Mouse (Mus musculus) layer of hippocampus, adult 8-10 months (tissue): ENCODE results near the gene Hspb2. TPM values are rescaled to one million over a fixed set of nuclear protein-coding genes. Genes with fewer than 3 reads are reported as not detected.

Source experiments
- DNase-seq, 2 experiments: peaks; one replicate each; pipeline ENCODE4 v3.0.0; 2022; ENCODE audit warnings: low spot score in 2 of 2
- total RNA-seq, 4 experiments: library from RNA; stranded (reverse); gene quantifications; 2 replicates each; pipeline ENCODE4 v1.2.4; 2022

The Hspb2 gene
- total RNA-seq: 1 to 10 TPM in 2 of 4 experiments, under 1 TPM in 1, not detected in 1; 0.91 to 2.1 (median 1.5) TPM

GRCm38 (mm10) chr9:50752054-50752602 lies at the start of gene Hspb2:
TSS of gene Hspb2 (minus strand) at chr9:50752354.
- DNase-seq: no peak

GRCm38 (mm10) chr9:50800985-50801384 lies 48.8 kb upstream of the Hspb2 start:
- no peak for DNase-seq

- DNase-seq: no peak
Observed at GRCm38 (mm10) chr9:50798368-50798767, 46.2 kb upstream of the Hspb2 start.

- DNase-seq: no peak
Observed at GRCm38 (mm10) chr9:50797641-50798040, 45.5 kb upstream of the Hspb2 start.

GRCm38 (mm10) chr9:50796776-50797175 lies 44.6 kb upstream of the Hspb2 start:
- DNase-seq: no peak

GRCm38 (mm10) chr9:50795266-50795665 lies 43.1 kb upstream of the Hspb2 start:
- no peak for DNase-seq

- no peak for DNase-seq
Observed at GRCm38 (mm10) chr9:50782155-50782554, 30.0 kb upstream of the Hspb2 start.

GRCm38 (mm10) chr9:50776162-50776760 lies 24.1 kb upstream of the Hspb2 start:
- DNase-seq: no peak

GRCm38 (mm10) chr9:50775662-50776126 lies 23.5 kb upstream of the Hspb2 start:
- DNase-seq: no peak

- peak; percentile 78 to 89 for DNase-seq
Observed at GRCm38 (mm10) chr9:50774991-50775612, 22.9 kb upstream of the Hspb2 start, which contains the start of the genes Alg9 and 1110032A03Rik. TSS of gene Alg9 (plus strand) at chr9:50775019. TSS of gene 1110032A03Rik (minus strand) at chr9:50775520.

- no peak for DNase-seq
Observed at GRCm38 (mm10) chr9:50774026-50774462, 21.9 kb upstream of the Hspb2 start.

GRCm38 (mm10) chr9:50770011-50770410 lies 17.9 kb upstream of the Hspb2 start:
- no peak for DNase-seq

GRCm38 (mm10) chr9:50768107-50769002 lies 16.2 kb upstream of the Hspb2 start, which contains the start of gene Fdxacb1:
TSS of gene Fdxacb1 (plus strand) at chr9:50768236.
- DNase-seq: peak; percentile 98 to 99

- DNase-seq: no peak
Observed at GRCm38 (mm10) chr9:50767531-50768106, 15.5 kb upstream of the Hspb2 start.

- DNase-seq: no peak
Observed at GRCm38 (mm10) chr9:50763331-50763730, 11.2 kb upstream of the Hspb2 start.

- DNase-seq: no peak
Observed at GRCm38 (mm10) chr9:50761520-50762243, 9.5 kb upstream of the Hspb2 start.

GRCm38 (mm10) chr9:50756711-50757110 lies 4.6 kb upstream of the Hspb2 start:
- DNase-seq: no peak

GRCm38 (mm10) chr9:50753947-50754346 lies 1.8 kb upstream of the Hspb2 start:
- DNase-seq: no peak

GRCm38 (mm10) chr9:50752784-50753615 lies 846 bp upstream of the Hspb2 start:
- DNase-seq: peak; percentile 76 to 77
